Mouse (Mus musculus): ENCODE data around the gene Gm10392. TPM values are rescaled to one million over a fixed set of nuclear protein-coding genes. Genes with fewer than 3 reads are reported as not detected.

Gene Gm10392
- polyA plus RNA-seq, 1 experiment from 2014 or later = not detected

DNA sequence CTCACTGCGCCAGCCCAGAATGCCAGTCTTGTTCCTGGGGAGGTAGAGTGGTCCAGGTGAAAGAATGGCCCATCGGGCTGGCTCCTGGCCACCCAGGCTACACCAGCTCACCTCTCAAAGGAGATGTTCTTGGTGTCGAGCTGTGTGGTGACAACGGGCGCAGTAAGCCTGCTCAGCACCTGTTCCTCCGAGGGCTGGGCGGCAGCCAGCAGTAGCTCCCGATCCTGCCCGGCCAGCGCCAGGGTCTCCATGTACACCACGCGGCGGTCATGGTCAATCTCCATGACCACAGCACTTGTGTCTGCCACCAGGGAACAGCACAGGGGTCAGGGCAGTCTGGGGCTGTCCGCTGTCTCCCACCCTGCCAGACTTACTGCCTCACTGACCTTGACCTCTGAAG is 42.8 kb downstream of the Gm10392 start:
- H3K27me3 ChIP-seq (ENCODE audit: control insufficient read depth, insufficient read depth, low read length) = no peaks in the 10 kb centered on the region
- 93% methylated on average over 14 of the region's 14 CpGs for WGBS
- no peak overlapping the region for H3K4me3 ChIP-seq (ENCODE audit: low read depth, low read length)
- no peaks in the 10 kb centered on the region for H3K4me1 ChIP-seq (replicated peaks; ENCODE audit: control insufficient read depth, insufficient read depth, low read length)
- H3K9me3 ChIP-seq (ENCODE audit: control insufficient read depth, low read length) = no peaks in the 10 kb centered on the region
- H3K27ac ChIP-seq (ENCODE audit: low read depth, low read length) = no peak overlapping the region
- no peak overlapping the region for H3K9ac ChIP-seq (ENCODE audit: low read depth, low read length)
- ATAC-seq (ENCODE audit: low FRiP score) (no peak), DNase-seq (ENCODE audit: low spot score) (no peak)
- no peak overlapping the region for H3K4me2 ChIP-seq (replicated peaks; ENCODE audit: low read depth, low read length)
- H3K36me3 ChIP-seq (ENCODE audit: control insufficient read depth, insufficient read depth, low read length) = peaks cover 4% of the 10 kb centered on the region; the same call in 1 of the 2 replicates

DNA sequence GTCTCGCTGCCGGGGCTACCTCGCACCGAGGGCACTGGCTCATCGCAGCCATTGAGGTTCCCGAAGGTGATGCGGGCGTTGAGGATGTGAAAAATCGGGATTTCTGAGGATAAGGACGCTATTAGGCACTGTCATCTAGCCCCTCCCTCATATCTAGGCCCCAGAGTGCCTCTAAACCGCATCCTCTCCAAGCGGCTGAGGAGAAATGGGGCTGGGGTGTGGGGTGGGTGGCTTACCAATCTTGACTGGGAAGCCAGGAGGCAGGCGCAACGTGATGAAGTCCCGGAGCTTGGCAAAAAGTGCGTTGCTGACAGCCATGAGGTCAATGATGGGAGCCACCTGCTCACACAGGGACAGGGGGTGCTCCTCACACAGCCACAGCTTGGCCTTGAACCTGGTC is 46.2 kb downstream of the Gm10392 start:
- Histone ChIP-seq H3K4me1 (replicated peaks; ENCODE audit: control insufficient read depth, insufficient read depth, low read length) (0 out of 2 replicates have a peak, but pooled peaks cover 2% of the 10 kb centered on the region), H3K4me2 (replicated peaks; ENCODE audit: low read depth, low read length) (no peak overlapping the region), H3K27ac (ENCODE audit: low read depth, low read length) (no peak overlapping the region), H3K36me3 (ENCODE audit: control insufficient read depth, insufficient read depth, low read length) (peaks cover 4% of the 10 kb centered on the region; the same call in 1 of the 2 replicates), H3K4me3 (ENCODE audit: low read depth, low read length) (no peak overlapping the region), H3K9me3 (ENCODE audit: control insufficient read depth, low read length) (no peaks in the 10 kb centered on the region), H3K27me3 (ENCODE audit: control insufficient read depth, insufficient read depth, low read length) (peaks cover 3% of the 10 kb centered on the region; the same call in 1 of the 2 replicates), H3K9ac (ENCODE audit: low read depth, low read length) (no peak overlapping the region)
- 91% methylated on average over 16 of the region's 16 CpGs for WGBS
- DNase-seq (ENCODE audit: low spot score) = no peak
- no peak for ATAC-seq (ENCODE audit: low FRiP score)

DNA sequence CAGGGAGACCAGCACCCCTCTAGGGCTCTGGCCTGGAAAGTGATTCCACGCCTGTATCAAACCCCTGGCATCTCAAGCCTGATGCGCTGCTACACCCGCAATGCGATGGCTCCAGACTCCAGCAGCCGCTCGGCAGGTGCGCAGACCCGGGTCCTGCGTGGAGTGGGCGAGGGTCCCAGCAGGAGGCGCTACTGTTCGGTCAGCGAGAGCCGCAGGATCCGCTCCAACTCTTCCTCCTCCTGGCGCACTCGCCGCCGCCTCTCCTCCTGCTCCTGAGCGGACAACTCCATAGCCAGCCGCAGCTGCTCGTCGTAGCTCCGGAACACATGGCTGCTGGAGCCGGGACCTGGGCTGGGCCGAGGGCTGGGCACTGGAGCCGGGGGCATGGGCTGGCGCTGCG is 47.6 kb downstream of the Gm10392 start:
- DNase-seq (ENCODE audit: low spot score) (no peak), ATAC-seq (ENCODE audit: low FRiP score) (no peak)
- no peaks in the 10 kb centered on the region for H3K9me3 ChIP-seq (ENCODE audit: control insufficient read depth, low read length)
- no peak overlapping the region for H3K27ac ChIP-seq (ENCODE audit: low read depth, low read length)
- 0 out of 2 replicates have a peak, but pooled peaks cover 6% of the 10 kb centered on the region for H3K4me1 ChIP-seq (replicated peaks; ENCODE audit: control insufficient read depth, insufficient read depth, low read length)
- no peak overlapping the region for H3K9ac ChIP-seq (ENCODE audit: low read depth, low read length)
- 69% methylated on average over 25 of the region's 29 CpGs for WGBS
- no peak overlapping the region for H3K4me3 ChIP-seq (ENCODE audit: low read depth, low read length)
- H3K27me3 ChIP-seq (ENCODE audit: control insufficient read depth, insufficient read depth, low read length) = peaks cover 17% of the 10 kb centered on the region
- H3K4me2 ChIP-seq (replicated peaks; ENCODE audit: low read depth, low read length) = no peak overlapping the region
- peaks cover 4% of the 10 kb centered on the region; the same call in 1 of the 2 replicates for H3K36me3 ChIP-seq (ENCODE audit: control insufficient read depth, insufficient read depth, low read length)

DNA sequence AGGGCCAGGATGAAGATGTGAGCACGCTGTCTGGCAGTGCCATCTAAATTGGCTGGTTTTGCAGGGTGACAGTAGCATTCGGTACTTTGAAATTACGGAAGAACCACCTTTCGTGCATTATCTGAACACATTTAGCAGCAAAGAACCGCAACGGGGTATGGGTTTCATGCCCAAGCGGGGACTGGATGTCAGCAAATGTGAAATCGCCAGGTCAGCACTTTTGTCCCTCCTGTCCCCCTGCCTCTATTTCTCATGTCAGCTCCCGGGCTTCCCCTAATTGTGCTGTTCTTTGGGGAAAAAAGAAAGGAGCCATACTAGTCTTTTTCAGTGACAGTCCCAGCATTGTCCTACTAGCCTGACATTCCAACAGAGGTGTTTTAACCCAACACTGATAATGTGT is 50.6 kb downstream of the Gm10392 start:
- Histone ChIP-seq H3K4me2 (replicated peaks; ENCODE audit: low read depth, low read length) (no peak overlapping the region), H3K36me3 (ENCODE audit: control insufficient read depth, insufficient read depth, low read length) (peaks cover 4% of the 10 kb centered on the region; the same call in 1 of the 2 replicates), H3K9me3 (ENCODE audit: control insufficient read depth, low read length) (no peaks in the 10 kb centered on the region), H3K27me3 (ENCODE audit: control insufficient read depth, insufficient read depth, low read length) (peaks cover 21% of the 10 kb centered on the region), H3K27ac (ENCODE audit: low read depth, low read length) (no peak overlapping the region), H3K9ac (ENCODE audit: low read depth, low read length) (no peak overlapping the region), H3K4me3 (ENCODE audit: low read depth, low read length) (no peak overlapping the region), H3K4me1 (replicated peaks; ENCODE audit: control insufficient read depth, insufficient read depth, low read length) (0 out of 2 replicates have a peak, but pooled peaks cover 6% of the 10 kb centered on the region)
- WGBS = 85% methylated on average over 9 of the region's 9 CpGs
- no peak for ATAC-seq (ENCODE audit: low FRiP score)
- no peak for DNase-seq (ENCODE audit: low spot score)

DNA sequence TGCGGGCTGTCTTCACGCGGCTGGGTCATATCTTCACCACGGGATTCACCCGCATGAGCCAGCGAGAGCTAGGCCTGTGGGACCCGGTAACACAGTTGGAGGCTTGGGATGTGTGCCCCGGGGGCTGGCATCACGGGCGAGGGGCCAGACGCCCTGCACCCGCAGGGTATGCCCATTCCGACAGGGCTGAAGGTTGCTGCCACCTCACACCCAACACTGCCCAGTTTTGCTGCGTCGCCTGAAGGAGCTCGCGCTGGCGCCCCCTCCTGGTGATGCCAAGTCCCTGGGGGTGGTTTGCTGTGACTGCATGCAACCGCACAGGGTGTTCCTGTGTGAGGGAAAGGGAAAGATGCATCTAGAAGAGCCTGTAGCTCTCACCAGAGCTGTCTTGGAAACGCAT is 51.2 kb downstream of the Gm10392 start:
- DNase-seq (ENCODE audit: low spot score) (peak; percentile 78), ATAC-seq (ENCODE audit: low FRiP score) (no peak)
- no peak overlapping the region for H3K27ac ChIP-seq (ENCODE audit: low read depth, low read length)
- WGBS = 15% methylated on average over 17 of the region's 20 CpGs
- H3K9ac ChIP-seq (ENCODE audit: low read depth, low read length) = no peak overlapping the region
- H3K4me2 ChIP-seq (replicated peaks; ENCODE audit: low read depth, low read length) = no peak overlapping the region; the same call in 1 of the 2 replicates
- peaks cover 25% of the 10 kb centered on the region for H3K27me3 ChIP-seq (ENCODE audit: control insufficient read depth, insufficient read depth, low read length)
- no peak overlapping the region for H3K4me3 ChIP-seq (ENCODE audit: low read depth, low read length)
- H3K4me1 ChIP-seq (replicated peaks; ENCODE audit: control insufficient read depth, insufficient read depth, low read length) = 0 out of 2 replicates have a peak, but pooled peaks cover 6% of the 10 kb centered on the region
- no peaks in the 10 kb centered on the region for H3K9me3 ChIP-seq (ENCODE audit: control insufficient read depth, low read length)
- H3K36me3 ChIP-seq (ENCODE audit: control insufficient read depth, insufficient read depth, low read length) = peaks cover 4% of the 10 kb centered on the region; the same call in 1 of the 2 replicates

DNA sequence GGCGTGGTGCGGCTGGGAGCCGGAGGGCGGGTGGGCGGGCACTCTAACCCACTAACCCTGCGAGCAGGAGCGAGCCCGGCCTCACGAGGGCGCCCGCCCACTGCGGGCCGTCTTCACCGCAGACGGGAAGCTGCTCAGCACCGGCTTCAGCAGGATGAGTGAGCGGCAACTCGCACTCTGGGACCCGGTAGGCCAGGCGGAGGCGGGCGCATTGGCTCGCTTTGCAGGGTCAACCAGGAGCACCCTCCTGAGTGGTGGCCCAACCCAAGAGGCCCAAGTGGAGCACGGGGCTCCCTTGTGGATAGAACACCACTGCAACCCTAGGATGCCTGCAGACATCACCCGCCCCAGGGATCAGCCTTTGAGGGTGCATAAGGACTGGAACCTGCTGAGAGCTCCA is 51.8 kb downstream of the Gm10392 start:
- Histone ChIP-seq H3K4me2 (replicated peaks; ENCODE audit: low read depth, low read length) (no peak overlapping the region), H3K4me1 (replicated peaks; ENCODE audit: control insufficient read depth, insufficient read depth, low read length) (peaks cover 7% of the 10 kb centered on the region; the same call in 1 of the 2 replicates), H3K4me3 (ENCODE audit: low read depth, low read length) (no peak overlapping the region), H3K9me3 (ENCODE audit: control insufficient read depth, low read length) (no peaks in the 10 kb centered on the region), H3K9ac (ENCODE audit: low read depth, low read length) (no peak overlapping the region), H3K27ac (ENCODE audit: low read depth, low read length) (no peak overlapping the region), H3K36me3 (ENCODE audit: control insufficient read depth, insufficient read depth, low read length) (peaks cover 4% of the 10 kb centered on the region; the same call in 1 of the 2 replicates), H3K27me3 (ENCODE audit: control insufficient read depth, insufficient read depth, low read length) (peaks cover 29% of the 10 kb centered on the region)
- peak; percentile 57 for DNase-seq (ENCODE audit: low spot score)
- 2% methylated on average over 25 of the region's 25 CpGs for WGBS
- peak; percentile 22; the same call in 1 of the 2 replicates for ATAC-seq (ENCODE audit: low FRiP score)

Other genes starting within 250 kb of the Gm10392 start
- gene Coro6, start 56.8 kb downstream of the Gm10392 start, polyA plus RNA-seq (2014; fragmentation: Nextera tagmentation; extraction: Ambion mirVana) = 0.14 and 0.22 TPM in 2 replicates
- gene Ankrd13b, start 29.5 kb downstream of the Gm10392 start, polyA plus RNA-seq (2014; fragmentation: Nextera tagmentation; extraction: Ambion mirVana) = 13.1 and 13.9 TPM in 2 replicates
- gene Git1, start 25.6 kb downstream of the Gm10392 start, polyA plus RNA-seq (2014; fragmentation: Nextera tagmentation; extraction: Ambion mirVana) = 12.6 and 18.6 TPM in 2 replicates
- gene Abhd15, start 4.1 kb downstream of the Gm10392 start, polyA plus RNA-seq (2014; fragmentation: Nextera tagmentation; extraction: Ambion mirVana) = 2.1 and 3.0 TPM in 2 replicates
- gene Trp53i13, start 3.2 kb downstream of the Gm10392 start, polyA plus RNA-seq (2014; fragmentation: Nextera tagmentation; extraction: Ambion mirVana) = 27.7 and 27.9 TPM in 2 replicates
- 20.4 and 26.3 TPM in 2 replicates for gene Taok1, start 88.6 kb upstream of the Gm10392 start, polyA plus RNA-seq (2014; fragmentation: Nextera tagmentation; extraction: Ambion mirVana)
- gene Nufip2, start 167.0 kb upstream of the Gm10392 start, polyA plus RNA-seq (2014; fragmentation: Nextera tagmentation; extraction: Ambion mirVana) = 5.0 and 15.3 TPM in 2 replicates
- gene Cryba1, start 206.1 kb upstream of the Gm10392 start, polyA plus RNA-seq (2014; fragmentation: Nextera tagmentation; extraction: Ambion mirVana) = 2.7 and 4.0 TPM in 2 replicates
- gene Myo18a, start 244.0 kb upstream of the Gm10392 start, polyA plus RNA-seq (2014; fragmentation: Nextera tagmentation; extraction: Ambion mirVana) = 22.7 and 29.2 TPM in 2 replicates